Mouse (Mus musculus): ENCODE measurements around the gene Med18.
"Not testable (repeated sequence)": the region's sequence is repeated elsewhere in the genome, so short reads cannot be mapped to it uniquely, and the experiment has no call there.

Med18 gene

GRCm38 (mm10) chr4:132482104-132482503, 18.4 kb upstream of the Med18 start:
- DNase-seq, result not testable (repeated sequence)

GRCm38 (mm10) chr4:132477833-132478232, 14.1 kb upstream of the Med18 start:
- no peak for DNase-seq

DNA sequence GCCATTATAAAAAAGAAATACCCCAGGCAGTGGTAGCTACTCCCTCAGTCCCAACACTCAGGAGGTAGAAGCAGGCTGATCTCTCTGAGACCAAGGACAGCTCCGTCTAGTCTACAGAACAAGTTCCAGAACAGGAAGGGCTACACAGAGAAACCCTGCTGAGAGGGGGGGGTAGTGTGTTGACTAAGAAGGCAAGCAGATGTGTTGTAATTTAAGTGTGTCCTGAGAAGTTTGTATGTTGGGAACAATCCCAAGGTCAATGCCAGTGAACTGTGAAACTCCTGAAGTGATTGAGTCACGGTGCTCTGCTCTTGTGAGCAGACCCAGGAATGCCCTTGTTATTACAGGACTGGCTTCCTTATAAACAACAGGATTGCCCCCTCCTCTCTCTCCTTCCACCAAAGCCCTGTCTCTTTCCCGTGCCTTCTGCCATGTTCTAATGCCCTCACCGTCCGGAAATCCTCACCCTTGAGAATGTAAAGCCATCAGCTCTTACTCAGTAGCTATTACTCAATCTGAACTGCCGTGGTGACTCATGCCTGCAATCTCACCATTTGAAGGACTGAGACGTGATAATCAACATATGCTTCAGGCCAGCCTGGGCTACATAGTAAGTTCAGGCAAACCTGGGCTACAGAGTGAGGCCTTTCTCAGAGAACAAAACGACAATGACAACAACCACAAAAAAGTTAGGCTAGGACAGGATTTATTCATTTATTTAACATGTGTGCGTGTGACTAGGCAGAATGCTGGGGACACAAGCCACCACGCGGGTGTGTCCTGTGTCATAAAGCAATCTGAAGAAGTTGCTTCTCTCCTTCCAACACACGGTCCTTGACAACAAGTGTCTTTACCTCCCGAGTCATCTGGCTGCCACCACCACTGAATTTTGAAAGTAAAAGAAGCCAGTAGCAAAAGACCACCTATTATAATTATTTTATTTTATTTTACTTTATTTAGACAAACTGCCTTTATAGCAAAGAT, 12.5 kb upstream of the Med18 start:
- DNase-seq, result peak; percentile 58

GRCm38 (mm10) chr4:132474631-132475030, 10.9 kb upstream of the Med18 start:
- DNase-seq, result peak; percentile 78

DNA sequence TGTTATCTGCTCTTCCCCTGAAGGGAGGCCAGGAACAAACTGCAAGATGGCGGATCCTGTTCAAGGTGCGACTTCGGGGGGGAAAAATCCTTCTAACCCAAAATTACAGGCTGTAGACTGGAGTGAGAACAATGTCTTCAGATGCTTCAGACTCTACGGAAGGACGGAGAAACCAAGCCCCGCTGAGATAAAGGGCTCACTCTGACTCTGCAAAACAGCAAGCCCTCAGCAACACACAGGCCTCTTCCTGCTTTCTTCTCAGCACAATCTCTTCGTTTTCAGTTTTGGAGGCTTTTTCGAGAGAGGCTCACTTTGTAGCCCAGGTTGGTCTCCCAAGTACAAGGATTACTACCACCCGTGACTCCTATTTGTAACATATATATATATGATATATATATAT, 9.7 kb upstream of the Med18 start:
- no peak for DNase-seq

GRCm38 (mm10) chr4:132469873-132470272, 6.2 kb upstream of the Med18 start:
- DNase-seq, result no peak

DNA sequence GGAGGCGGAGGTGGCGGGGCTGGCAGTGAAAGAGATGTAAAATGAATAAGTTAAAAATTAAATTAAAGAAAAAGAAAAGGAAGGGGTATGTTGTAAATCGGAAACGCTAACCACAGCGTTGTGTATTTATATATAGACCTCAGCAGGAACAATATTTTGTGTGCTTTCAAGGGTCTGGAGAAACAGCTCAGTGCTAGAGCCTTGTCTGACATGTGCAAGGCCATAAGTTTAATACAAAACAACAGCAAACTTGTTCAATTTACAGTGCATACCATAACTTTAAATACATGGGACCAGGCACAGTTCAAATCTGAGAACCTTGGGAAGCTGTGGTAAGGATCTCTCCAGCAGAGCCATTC, 513 bp upstream of the Med18 start:
- no peak for DNase-seq

DNA sequence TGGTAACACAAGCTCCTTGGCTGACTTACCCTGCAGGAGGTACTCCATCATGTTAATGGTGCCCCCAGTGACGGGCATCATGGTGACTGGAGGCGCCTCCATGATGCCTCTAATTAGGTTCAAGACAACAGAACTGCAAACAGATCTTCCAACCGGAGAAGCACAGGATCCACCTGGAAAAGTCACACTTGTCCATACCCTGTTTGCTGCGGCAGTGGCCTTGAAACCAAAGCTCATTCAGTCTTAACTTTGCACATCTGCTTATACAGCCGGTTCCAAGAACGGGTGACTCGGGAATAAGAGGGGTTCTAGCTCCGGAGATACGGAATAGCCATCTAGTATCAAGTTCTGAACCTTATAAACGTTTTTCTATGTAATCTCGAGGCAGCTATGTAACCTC, 885 bp downstream of the Med18 start:
- DNase-seq, result no peak

DNA sequence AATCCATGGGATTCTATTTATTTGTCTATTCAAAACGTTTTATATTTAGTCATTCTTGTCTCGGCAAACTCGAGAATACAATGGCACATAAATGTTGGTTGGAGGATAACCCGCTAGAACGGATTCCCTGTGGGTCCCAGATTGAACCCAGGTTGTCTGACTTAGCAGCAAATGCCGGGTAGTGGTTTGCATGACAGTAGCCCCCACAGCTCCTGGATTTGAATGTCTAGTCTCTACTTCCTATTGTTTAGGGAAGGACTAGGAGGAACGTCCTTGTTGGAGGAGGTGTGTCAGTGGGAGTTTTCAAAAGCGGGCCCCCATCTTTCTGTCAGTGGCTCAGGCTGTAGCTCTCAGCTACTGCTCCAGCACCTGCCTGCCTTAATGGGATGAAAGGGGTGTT, 3.5 kb downstream of the Med18 start:
- no peak for DNase-seq

DNA sequence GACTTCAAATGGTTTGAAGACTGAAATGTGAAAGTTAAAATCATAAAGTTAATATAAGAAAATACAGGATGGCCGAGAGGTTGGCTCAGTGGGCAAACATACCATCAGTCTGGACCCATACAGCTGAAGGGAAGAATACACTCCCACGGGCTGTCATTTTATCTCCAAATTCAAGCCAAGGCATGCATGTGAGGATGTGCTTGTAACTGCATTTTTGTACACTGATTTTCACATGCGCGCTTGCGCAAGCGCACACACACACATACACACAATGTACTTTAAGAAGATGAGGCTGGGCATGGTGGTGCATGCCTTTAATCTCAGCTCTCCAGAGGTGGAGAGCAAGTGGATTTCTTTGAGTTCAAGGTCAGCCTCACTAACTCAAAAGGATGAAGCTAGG, 8.2 kb downstream of the Med18 start:
- DNase-seq, result no peak

GRCm38 (mm10) chr4:132455146-132455545, 8.6 kb downstream of the Med18 start:
- DNase-seq, result peak; percentile 23

GRCm38 (mm10) chr4:132454216-132454615, 9.5 kb downstream of the Med18 start:
- no peak for DNase-seq

GRCm38 (mm10) chr4:132449778-132450177, 13.9 kb downstream of the Med18 start:
- DNase-seq, result peak; percentile 46

- no peak for DNase-seq
Measured at GRCm38 (mm10) chr4:132446105-132446504, 17.6 kb downstream of the Med18 start.

GRCm38 (mm10) chr4:132444516-132444915, 19.2 kb downstream of the Med18 start:
- DNase-seq, result no peak

DNA sequence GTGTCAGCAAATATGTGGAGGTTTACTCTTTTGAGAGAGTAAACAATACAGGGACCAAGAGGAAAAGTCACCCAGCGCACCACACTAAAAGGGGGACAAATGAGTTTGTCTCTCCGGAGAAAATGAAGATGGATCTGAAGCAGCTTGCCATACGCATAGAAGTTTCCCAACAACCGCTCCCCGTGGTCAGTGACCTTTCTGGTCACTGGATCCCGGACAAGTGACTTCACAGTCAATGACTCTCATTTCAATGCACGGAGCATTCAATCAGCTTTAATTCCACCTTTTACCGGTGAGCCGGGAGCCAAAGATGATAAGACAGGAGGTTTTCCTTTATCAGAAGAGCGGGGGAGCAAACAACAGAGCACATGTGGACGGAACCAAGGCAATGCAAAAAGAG, 25.9 kb downstream of the Med18 start:
- no peak for DNase-seq

GRCm38 (mm10) chr4:132432717-132433372, 30.9 kb downstream of the Med18 start:
- DNase-seq, result no peak

DNA sequence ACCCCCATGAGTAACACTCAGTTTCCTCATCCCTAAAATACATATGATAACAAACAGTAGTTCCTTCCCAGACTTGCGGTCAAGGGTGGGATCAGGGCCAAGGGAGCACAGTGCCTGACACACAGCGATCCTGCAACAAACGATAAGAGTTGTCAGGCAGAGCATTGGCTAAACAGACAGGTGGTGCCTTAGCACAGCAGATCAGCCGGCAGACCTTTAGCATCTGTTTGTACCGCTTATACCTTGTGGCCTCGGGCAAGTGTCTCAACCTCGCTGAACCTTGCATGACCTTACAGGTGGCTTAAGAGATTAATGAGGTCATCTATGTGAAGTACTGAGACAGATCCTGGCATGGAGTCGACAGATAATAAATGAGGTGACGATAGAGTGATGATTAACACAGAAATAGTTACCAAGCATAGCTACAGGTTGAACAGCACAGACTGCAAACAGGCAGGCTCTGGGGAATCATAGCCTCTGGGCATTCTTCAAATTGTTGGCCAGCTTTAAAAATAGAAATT, 35.6 kb downstream of the Med18 start:
- no peak for DNase-seq

DNA sequence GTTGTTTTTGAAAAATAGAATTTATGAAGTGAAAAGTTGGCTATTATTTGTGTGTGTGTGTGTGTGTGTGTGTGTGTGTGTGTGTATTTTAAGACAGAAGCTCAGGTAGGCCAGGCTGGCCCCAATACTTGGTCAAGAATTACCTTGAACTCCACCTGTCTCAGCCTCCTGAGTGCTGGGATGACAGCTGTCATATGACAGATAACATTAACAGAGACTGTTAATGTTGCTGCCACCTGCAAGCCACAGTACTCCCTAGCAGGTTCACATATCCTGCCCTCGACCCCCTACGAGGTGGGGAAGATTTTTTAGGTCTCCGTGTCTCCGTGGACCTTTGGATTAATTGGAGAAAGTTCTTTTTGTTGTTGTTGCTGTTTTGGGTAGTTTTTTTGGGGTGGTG, 36.2 kb downstream of the Med18 start:
- DNase-seq, result no peak

GRCm38 (mm10) chr4:132426021-132426420, 37.7 kb downstream of the Med18 start:
- no peak for DNase-seq

DNA sequence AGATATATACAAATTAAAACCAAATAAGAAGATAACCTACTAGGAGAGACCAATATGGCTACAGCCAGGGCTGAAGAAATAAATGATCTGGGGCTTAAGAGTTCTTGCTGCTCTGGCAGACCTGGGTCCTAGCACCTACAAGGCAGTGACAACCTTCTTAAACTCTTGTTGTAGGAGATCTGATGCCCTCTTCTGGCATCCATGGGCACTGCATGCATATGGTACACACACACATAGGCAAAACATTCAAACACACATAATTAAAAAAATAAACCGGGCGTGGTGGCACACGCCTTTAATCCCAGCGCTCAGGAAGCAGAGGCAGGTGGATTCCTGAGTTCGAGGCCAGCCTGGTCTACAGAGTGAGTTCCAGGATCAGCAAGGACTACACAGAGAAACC, 39.0 kb downstream of the Med18 start:
- peak; percentile 25 for DNase-seq

DNA sequence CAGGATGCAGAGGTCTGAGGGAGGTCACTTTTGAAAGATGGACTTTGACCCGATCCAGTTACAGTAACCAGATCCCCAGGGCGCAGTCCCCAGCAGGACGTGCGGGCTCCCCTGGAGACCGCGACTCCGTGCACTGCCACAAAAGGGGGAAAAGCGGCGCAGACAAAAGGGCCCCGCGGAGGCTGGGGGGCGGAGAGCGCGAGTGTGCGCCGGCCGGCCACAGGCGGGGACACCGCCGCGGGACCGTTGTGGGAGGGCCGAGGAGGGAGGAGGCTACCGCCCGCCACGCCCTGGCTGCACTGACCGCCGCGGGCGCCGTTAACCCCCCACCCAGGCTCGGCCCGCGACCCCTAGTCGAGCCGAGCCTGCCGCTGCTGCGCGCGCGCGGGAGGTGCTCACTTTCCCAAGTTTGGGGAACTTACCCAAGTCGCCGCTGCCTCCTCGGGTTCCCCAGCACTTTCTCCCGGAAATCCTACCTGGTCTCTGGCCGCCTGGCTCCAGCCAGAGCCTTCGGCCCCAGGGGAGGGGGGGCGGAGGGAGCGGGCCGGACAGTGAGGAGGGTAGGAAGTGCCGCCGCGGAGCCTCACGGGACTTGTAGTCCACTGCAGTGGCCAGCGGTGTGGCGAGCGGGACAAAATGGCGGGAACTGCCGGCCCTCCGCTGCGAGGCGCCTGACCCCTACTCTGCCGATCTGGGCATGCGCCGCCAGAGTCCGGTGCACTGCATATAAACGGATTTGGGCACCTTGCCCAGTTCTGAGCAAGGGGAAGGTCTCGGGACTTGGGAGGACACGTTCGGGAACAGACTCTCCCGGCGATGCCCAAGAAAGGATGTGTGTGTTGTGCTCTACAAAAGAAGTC, 41.6 kb downstream of the Med18 start, which contains the start of gene Phactr4:
Gene Phactr4 (minus strand): TSS at position 567 of the 860 bp plus-strand sequence.
- DNase-seq, result peak; percentile 99

- no peak for DNase-seq
Measured at GRCm38 (mm10) chr4:132421556-132421922, 42.2 kb downstream of the Med18 start.
